ENCODE assay signal across 11 mouse cellular contexts in genomic region chr3:127929921-127930320, GRCm38 (mm10). TPM values are rescaled to one million over a fixed set of nuclear protein-coding genes. Genes with fewer than 3 reads are reported as not detected.
DNase-seq lines count a peak whose midpoint lies in the region; ATAC-seq and TF ChIP-seq lines count a peak whose summit lies in the region.
"Had no signal": no experiment of that assay in that cellular context is flagged by ENCODE, and none has a peak within 500 bp of the region (broad histone marks: within the 10 kb centered on the region; RNA-seq: fewer than 3 reads in every experiment).

No protein-coding gene starts in this region.

- DNase-seq in adrenal gland, adult 2 months, result peak; percentile 17
- no peak for DNase-seq in adrenal gland, adult 8-10 months
- DNase-seq in kidney, postnatal 10 days, result peak; percentile 34
- peak; percentile 89 for DNase-seq in lung, postnatal 25 days (ENCODE audit: low spot score)
- no peak for DNase-seq in layer of hippocampus, postnatal 14 days (ENCODE audit: low spot score in 2 of 2)
- DNase-seq: adrenal gland, postnatal 25 days had no signal

- no peak for TF ChIP-seq POLR2A in bone marrow, adult 2 months (IDR thresholded peaks at IDR 0.05; ENCODE audit: borderline replicate concordance, control insufficient read depth, low read depth, low read length)

- ATAC-seq in inflammation-experienced regulatory T-cells, adult 6 months, result no peak
- ATAC-seq in hindbrain, embryonic 16.5 days, result no peak

- H3K4me1 ChIP-seq in bone marrow, adult 2 months (ENCODE audit: control insufficient read depth, insufficient read depth, low read length), result no peaks in the 10 kb centered on the region; the same call in none of the 2 replicates
- no peaks in the 10 kb centered on the region for H3K4me1 ChIP-seq in hindbrain, embryonic 16.5 days (ENCODE audit: control insufficient read depth, insufficient read depth, low read depth, low read length)
- H3K4me1 ChIP-seq: forebrain, embryonic 12.5 days had no signal

- 72% methylated on average over 9 of the region's 9 CpGs for WGBS in bone marrow, adult 2 months
- WGBS in hindbrain, embryonic 16.5 days, result 83% methylated on average over 9 of the region's 9 CpGs

- peak overlapping the region; percentile 94 for H3K27ac ChIP-seq in bone marrow, adult 2 months (ENCODE audit: control insufficient read depth, insufficient read depth, low read depth, low read length, poor library complexity)
- no peak overlapping the region for H3K27ac ChIP-seq in hindbrain, embryonic 16.5 days (ENCODE audit: low read depth, low read length)
- H3K27ac ChIP-seq: forebrain, embryonic 12.5 days; limb, embryonic 15.5 days had no signal

- no peaks in the 10 kb centered on the region for H3K36me3 ChIP-seq in hindbrain, embryonic 16.5 days (ENCODE audit: control insufficient read depth, insufficient read depth, low read length)
- H3K36me3 ChIP-seq: forebrain, embryonic 12.5 days; limb, embryonic 15.5 days had no signal

- no peak for TF ChIP-seq CTCF in bone marrow, adult 2 months (IDR thresholded peaks at IDR 0.05; ENCODE audit: control insufficient read depth, insufficient read depth, low read length)

- peak overlapping the region; percentile 50 for H3K4me3 ChIP-seq in bone marrow, adult 2 months (replicated peaks; ENCODE audit: control insufficient read depth, low read depth, low read length)
- no peak overlapping the region for H3K4me3 ChIP-seq in hindbrain, embryonic 16.5 days (ENCODE audit: low read length)
- H3K4me3 ChIP-seq: forebrain, embryonic 12.5 days; limb, embryonic 15.5 days had no signal

- H3K27me3 ChIP-seq in hindbrain, embryonic 16.5 days (replicated peaks; ENCODE audit: control insufficient read depth, insufficient read depth, low read length), result no peaks in the 10 kb centered on the region
- H3K27me3 ChIP-seq: forebrain, embryonic 12.5 days; limb, embryonic 15.5 days had no signal

- H3K4me2 ChIP-seq in hindbrain, embryonic 16.5 days (ENCODE audit: low read length), result no peak overlapping the region
- H3K4me2 ChIP-seq: forebrain, embryonic 12.5 days; limb, embryonic 15.5 days had no signal

- no peak overlapping the region for H3K9ac ChIP-seq in hindbrain, embryonic 16.5 days (ENCODE audit: low read depth, low read length)
- H3K9ac ChIP-seq: forebrain, embryonic 12.5 days; limb, embryonic 15.5 days had no signal

- no peaks in the 10 kb centered on the region for H3K9me3 ChIP-seq in hindbrain, embryonic 16.5 days (ENCODE audit: control insufficient read depth, low read length)
- H3K9me3 ChIP-seq: forebrain, embryonic 12.5 days; limb, embryonic 15.5 days had no signal

RNA-seq across cellular contexts. Expression of gene Fam241a, which starts 33.8 kb away (rescaled TPM):
- total RNA-seq in adrenal gland, adult 2 months (2021), result 1 to 10 TPM; 5.6 TPM
- polyA plus RNA-seq in adrenal gland, adult 2 months (2012; rRNA removed), result 1.7 and 2.1 TPM in 2 replicates
- 1 to 10 TPM; 3.0 to 5.2 (median 3.3) TPM for total RNA-seq in adrenal gland, adult 8-10 months (2022)
- 20.6 and 39.3 TPM in 2 replicates for polyA plus RNA-seq in bone marrow, adult 2 months (2011; ENCODE audit: insufficient read depth, insufficient read length, low replicate concordance, missing spikeins)
- polyA plus RNA-seq in inflammation-experienced regulatory T-cells, adult 6 months (2017; shearing (Covaris generic)), result 1 to 10 TPM; 2.0 to 5.2 (median 3.9) TPM
- 1 to 10 TPM; 3.5 to 4.9 TPM for total RNA-seq in layer of hippocampus, postnatal 14 days (2021)
- 5.4 and 7.6 TPM in 2 replicates for polyA plus RNA-seq in hindbrain, embryonic 16.5 days (2015; fragmentation: Nextera tagmentation; extraction: Ambion mirVana)

Comparison
In these comparisons a context has a peak if more than half of its experiments do, and no peak if none do; other contexts are left out.
1. DNase-seq: peak in adrenal gland, adult 2 months (single experiment), kidney, postnatal 10 days (single experiment) and lung, postnatal 25 days (single experiment); none in adrenal gland, adult 8-10 months (single experiment) and layer of hippocampus, postnatal 14 days (0 of 2).